Mouse (Mus musculus) embryonic stem cell, embryonic (primary cell): Measurements from ENCODE around the gene Cckbr.

Source experiments
- CTCF ChIA-PET, 4 experiments: fragments of 300-600 bp in 2 of 4; fragments of 350-600 bp in 2 of 4; sonication (Branson Sonifier 250); formaldehyde crosslinking; loops; one replicate each; lab custom pipeline; 2022; ENCODE audit warnings: inconsistent platforms in 2 of 4; lab: Charles Lee
- POLR2A ChIA-PET, 4 experiments: fragments of 300-600 bp in 2 of 4; fragments of 350-600 bp in 2 of 4; sonication (Branson Sonifier 250); formaldehyde crosslinking; loops; one replicate each; lab custom pipeline; 2022; ENCODE audit warnings: antibody characterized with exemption in 4 of 4, inconsistent platforms in 1 of 4; lab: Charles Lee

Gene Cckbr

DNA sequence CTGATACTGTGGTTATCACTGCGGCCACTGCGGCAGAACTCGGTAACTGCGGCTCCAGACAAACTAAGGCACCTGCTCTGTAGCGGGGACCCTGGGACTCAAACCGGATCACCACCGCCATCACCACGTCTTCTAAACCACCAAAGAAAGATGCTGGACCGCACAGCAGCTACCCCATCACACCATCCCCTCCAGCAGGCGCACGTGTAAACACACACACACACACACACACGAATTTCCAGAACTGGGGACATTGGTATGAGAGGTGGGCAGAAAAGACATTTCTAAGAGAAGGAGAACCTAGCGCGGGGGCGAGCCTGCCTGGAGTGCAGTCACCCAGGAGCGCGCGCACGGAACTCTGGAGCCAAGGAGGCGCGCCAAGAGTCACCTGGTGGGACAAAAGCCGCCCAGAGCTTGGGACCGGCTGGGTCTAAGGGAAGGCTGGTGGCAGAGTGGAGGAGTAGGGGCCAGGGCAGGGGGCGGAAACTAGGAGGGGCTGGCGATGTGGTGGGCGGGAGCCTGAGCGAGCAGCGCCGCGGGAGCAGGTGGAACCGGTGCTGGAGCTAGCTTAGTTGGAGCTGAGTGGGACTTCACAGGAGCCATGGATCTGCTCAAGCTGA, at the start of gene Cckbr:
TSS of gene Cckbr (plus strand) at position 308 of the 620 bp plus-strand sequence.
- ChIA-PET CTCF (interaction anchor here (0.6 to 1.8 kb wide), 13 partner anchors 9 to 52 kb away, joined by 3 to 11 read pairs (median 3); no protein-coding TSS in a partner anchor), POLR2A (interaction anchor here (0.7 to 3.2 kb wide), 20 partner anchors 8 to 129 kb away, joined by 3 to 22 read pairs (median 4); partner anchors contain the start of genes Fam160a2 (in 3 of the 4) and Smpd1 (in 1 of the 4))

DNA sequence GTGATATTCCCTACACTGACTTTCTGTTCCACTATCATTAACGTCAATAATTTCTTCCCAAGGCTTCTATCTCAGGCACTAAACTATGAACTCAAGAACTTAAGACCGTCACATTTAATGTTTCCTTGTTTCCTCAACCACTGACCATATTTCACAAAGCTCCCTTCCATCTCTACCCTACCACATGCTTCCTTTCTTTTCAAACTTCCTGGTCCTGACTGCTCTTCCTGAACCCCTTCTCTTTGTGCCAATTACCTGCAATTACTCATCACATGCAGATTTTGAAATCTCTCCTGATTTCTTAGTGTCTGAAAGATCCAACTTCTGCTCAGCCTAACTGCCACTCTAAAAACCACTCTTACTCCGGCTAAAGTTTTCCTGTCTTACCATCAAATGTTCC, 45.2 kb upstream of the Cckbr start:
- ChIA-PET CTCF (interaction anchor here in 1 of 4 experiments (1.1 kb wide), 1 partner anchor 31 kb away, joined by 4 read pairs; no protein-coding TSS in a partner anchor), POLR2A (interaction anchor here in 2 of 4 experiments (0.7 to 1.4 kb wide), 4 partner anchors 9 to 97 kb away, joined by 3 to 4 read pairs (median 4); partner anchors contain the start of gene Fam160a2 (in 1 of the 2))

DNA sequence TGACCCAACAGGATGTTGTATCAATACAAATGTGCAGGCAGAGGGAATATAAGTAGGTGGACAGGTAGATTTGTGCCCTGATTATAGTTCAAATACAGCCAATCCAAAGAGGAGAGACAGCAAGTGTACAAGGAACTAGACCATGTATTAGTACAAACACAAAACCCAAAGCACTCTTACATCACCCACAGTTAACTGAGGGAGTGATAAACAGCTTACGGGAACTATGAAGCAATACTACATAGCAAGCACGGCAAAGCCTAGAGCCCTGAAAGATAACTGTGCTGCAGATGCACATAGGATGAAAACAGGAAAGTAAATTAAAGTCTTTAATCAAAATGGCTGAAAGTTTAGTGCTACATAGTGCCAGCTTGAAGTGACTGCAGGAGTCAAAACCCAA, 37.8 kb upstream of the Cckbr start:
- POLR2A ChIA-PET: interaction anchor here in 1 of 4 experiments (1.0 kb wide), 1 partner anchor 9 kb away, joined by 3 read pairs; no protein-coding TSS in a partner anchor
- CTCF ChIA-PET: no interaction called here

DNA sequence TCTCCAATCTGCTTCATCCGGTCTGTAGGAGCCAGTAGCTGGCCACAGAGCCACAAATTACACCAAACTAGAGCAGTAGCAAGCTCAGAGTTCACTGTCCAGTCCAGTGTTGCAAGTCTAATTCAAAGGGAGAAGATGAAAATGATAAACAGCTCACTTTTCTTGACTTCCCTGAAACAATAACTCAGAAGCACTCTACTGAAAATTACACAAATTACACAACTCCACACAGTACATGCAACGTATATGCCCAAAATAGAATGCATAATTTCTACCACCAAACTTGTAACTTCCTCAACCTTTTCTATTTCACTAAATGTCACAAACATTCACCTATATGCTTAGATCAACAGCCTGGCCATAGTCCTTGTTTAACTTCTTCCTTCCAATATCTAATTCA, 35.3 kb upstream of the Cckbr start:
- CTCF ChIA-PET: interaction anchor here in 1 of 4 experiments (0.6 kb wide), 1 partner anchor 119 kb away, joined by 3 read pairs; no protein-coding TSS in a partner anchor
- POLR2A ChIA-PET: interaction anchor here in 3 of 4 experiments (0.6 to 4.0 kb wide), 7 partner anchors 10 to 337 kb away, joined by 3 to 19 read pairs (median 4); partner anchors contain the start of genes Fam160a2 (in 3 of the 3), Gm5901 (in 1 of the 3) and Olfr692 (in 1 of the 3)

DNA sequence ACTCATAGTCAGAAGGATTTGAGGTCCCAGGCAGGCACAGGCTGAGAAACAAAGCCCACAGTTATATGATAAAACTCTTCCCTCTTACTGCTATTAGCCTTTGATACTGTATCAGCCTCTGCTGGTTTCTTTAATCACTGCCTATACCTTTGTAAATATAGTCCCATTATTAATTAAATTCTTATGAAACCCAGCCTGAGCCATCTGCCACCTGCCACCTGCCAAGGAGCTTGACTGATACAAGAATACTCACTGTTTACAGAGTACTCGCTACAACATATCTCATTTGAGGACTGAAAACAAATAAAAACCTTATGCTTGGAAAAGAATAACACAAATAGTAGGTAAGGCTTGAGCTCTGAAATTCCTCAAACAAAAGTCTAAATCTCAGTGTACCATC, 30.9 kb upstream of the Cckbr start:
- ChIA-PET CTCF (no interaction called here), POLR2A (interaction anchor here in 1 of 4 experiments (0.7 to 1.1 kb wide), 3 partner anchors 10 to 18 kb away, joined by 3 read pairs; partner anchors contain the start of gene Cnga4)

DNA sequence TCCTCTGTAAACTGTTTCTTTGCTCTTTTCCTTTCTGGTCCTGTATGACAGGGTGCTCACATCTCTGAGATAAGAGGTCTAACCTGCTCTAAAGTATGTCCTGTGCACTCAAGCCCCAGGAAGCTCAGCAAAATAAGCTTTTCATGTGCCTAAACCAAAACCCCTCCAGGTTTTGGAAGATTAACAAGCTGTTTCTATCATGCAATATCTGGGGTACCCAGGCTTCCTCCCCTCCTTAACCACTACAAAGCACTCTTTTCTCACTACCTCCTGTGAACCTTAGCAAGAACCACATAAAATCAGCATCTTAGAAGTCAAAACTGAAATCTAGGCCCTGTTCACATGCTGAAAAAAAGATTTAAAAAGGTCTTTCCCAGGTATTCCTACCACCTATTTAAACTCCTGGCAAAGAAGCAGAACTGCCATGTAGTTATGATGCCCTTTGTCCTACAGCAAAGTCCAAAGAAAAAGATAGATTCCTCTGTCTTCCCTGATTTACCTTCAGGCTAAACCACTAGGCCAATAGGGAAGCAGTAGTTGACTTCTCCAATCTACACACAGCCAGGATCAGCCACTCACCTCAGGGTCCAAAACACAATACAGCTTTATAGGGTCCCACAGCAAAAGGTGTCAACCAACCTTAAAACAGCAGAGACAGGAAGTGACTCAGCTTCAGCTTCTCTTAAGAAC, 30.3 kb upstream of the Cckbr start:
- ChIA-PET POLR2A (interaction anchor here in 1 of 4 experiments (0.7 to 1.1 kb wide), 3 partner anchors 10 to 19 kb away, joined by 3 read pairs; partner anchors contain the start of gene Cnga4), CTCF (no interaction called here)

DNA sequence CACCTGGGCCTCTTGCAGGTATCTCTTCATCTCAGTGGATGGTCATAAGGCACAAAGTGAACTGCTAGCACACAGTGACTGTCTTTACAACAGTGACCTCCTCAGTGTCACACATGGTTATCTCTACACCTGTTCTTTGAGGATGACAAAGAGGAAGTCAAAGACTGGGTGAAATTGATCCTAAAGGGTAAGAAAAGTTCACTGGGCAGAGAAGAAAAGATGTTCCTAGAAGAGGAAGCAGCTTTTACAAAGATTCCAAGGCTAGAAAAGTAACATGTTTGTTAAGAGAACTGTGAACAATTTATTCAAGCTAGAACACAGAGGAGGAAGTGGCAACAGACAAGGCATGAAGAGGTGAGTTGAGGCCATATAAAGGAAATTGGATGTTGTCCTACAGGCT, 29.4 kb upstream of the Cckbr start:
- ChIA-PET CTCF (no interaction called here), POLR2A (no interaction called here)

DNA sequence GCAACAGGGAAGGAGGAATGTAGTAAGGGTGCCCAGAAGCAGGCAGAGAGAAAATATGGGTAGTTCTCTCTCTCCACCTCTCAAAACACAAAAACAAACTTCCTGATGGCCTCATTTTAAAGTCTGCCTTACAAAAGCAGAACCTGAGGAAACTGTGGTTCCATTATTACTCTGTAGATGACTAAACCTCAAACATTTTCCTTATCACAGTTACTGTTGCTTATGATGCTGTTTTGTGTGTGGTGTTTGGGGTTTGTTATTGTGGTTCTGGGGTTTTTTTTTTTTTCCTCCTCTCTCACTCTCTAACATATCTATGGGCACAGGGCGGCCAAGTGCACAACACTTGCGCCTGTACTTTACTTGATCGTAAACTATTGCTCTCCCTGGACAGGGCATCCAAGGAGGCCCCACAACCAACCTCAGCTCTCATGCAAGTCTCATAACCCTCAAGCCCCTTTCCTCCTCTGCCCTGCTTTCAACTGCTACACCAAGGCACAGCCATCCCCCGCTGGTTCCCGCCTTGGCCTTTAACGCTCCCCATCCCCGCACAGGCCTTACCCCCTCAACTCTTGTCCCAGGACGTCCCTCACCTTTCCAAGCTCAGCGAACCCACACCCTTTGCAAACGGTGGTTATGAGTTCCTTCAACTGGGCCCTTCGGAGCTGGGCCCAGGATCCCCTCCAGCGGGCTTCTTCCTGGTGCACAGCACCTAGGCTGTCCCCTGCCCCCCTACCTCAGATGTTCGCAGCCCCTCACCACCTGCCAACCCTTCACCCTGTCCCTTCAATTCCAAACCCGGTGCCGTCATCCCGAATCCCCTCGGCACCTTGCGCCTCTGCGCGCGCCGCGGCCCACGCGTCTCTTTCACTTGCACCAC, 26.2 kb upstream of the Cckbr start:
- POLR2A ChIA-PET: interaction anchor here (0.5 to 3.4 kb wide), 46 partner anchors 9 to 1972 kb away, joined by 3 to 22 read pairs (median 4); partner anchors contain the start of genes Cckbr (in 3 of the 4), Tpp1 (in 3 of the 4), Mrpl17 (in 2 of the 4) and Arfip2 (in 1 of the 4)
- CTCF ChIA-PET: interaction anchor here (0.5 to 2.2 kb wide), 8 partner anchors 11 to 353 kb away, joined by 3 to 18 read pairs (median 6); partner anchors contain the start of gene Dnhd1 (in 1 of the 4)

DNA sequence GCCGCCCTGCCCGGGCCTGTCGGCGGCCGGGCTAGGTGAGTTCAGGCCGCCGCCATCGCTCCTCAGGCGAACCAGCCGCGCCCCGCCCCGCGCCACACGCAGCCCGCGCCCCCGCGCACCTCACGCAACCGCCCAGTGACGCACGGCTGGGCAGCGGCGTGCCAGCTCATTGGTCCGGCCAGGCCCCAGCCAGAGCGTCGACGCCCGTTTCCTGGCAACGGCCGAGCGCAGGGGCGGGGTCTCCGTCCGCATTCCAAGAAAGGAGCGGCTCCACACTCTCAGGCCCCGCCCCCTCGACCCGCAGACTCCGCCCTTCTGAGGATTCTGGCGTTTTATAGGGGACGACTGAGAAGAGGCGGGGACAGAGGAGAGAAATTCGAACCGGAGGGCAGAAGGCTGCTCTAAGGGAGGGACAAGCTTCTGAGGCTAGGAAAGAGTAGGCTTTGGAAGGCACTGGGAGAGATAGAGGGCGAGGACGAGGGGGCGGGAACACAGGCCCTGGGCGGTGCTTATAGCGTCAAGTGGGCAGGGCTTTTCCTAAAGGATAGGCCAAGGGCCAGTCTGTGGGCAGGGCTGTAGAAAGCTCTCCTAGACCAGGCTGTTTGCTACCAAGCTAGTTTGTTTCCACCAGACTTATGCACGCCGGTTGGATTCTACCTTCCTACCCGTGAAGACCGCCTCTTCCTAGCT, 25.5 kb upstream of the Cckbr start, which contains the start of gene Fam160a2:
TSS of gene Fam160a2 (minus strand) at position 120 of the 690 bp plus-strand sequence.
- ChIA-PET CTCF (interaction anchor here (0.5 to 2.2 kb wide), 12 partner anchors 9 to 1809 kb away, joined by 3 to 18 read pairs (median 4); partner anchors contain the start of genes Cckbr (in 1 of the 4) and Dnhd1 (in 1 of the 4)), POLR2A (interaction anchor here (0.5 to 3.4 kb wide), 60 partner anchors 9 to 1971 kb away, joined by 3 to 22 read pairs (median 4); partner anchors contain the start of genes Cckbr (in 3 of the 4), Tpp1 (in 3 of the 4), Arfip2 (in 2 of the 4) and Gm45799 (in 2 of the 4))

DNA sequence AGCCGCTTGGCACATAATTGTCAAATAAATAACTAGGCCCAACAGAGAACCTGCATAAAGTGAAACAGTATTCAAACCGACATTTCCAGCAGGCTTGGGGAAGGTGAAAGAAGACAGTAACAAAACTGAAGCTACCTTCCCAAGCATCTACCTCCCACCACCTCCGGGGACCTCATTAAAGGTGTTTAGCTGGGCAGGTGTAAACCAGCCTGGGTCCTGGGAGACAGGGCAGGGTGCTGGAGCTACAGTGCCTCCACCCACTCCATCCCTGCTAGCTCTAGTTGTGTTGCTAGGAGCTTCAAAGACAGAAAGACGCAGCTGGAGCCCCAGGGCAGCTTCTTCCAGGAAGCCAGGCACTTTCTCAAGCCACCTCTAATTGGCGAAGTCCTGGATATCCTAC, 21.3 kb upstream of the Cckbr start, which contains the start of gene Cnga4:
TSS of gene Cnga4 (plus strand) at position 301 of the 400 bp plus-strand sequence.
- CTCF ChIA-PET: interaction anchor here in 2 of 4 experiments (0.6 to 1.6 kb wide), 3 partner anchors 7 to 22 kb away, joined by 3 to 5 read pairs (median 3); partner anchors contain the start of gene Cckbr (in 1 of the 2)

DNA sequence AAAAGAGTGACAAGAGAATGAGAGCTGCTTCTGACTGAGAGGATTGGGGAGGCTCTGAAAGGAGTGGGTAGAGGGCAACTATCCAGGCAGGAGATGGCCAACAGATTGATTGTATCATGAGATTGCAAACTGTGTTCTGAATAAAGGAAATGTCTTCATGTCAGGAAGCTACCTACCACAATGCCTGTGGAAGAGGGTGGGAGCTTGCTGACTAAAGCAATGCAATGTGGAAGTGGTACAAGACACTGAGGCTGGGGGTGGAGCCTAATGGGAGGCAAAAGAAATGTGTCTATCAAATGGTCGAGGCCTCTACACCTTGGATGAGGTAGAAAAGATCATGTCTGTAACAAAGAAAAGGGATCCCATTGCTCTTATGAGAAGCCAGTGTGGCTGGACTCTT, 19.2 kb upstream of the Cckbr start:
- ChIA-PET POLR2A (interaction anchor here in 3 of 4 experiments (0.6 to 1.7 kb wide), 4 partner anchors 14 to 332 kb away, joined by 4 to 10 read pairs (median 6); partner anchors contain the start of gene Cckbr (in 2 of the 3)), CTCF (interaction anchor here in 2 of 4 experiments (1.0 kb wide), 2 partner anchors 72 kb away, joined by 3 read pairs; no protein-coding TSS in a partner anchor)

More for the DNA sequence above, 21.3 kb upstream of the Cckbr start, which contains the start of gene Cnga4:
- POLR2A ChIA-PET: interaction anchor here in 1 of 4 experiments (1.0 kb wide), 1 partner anchor 10 kb away, joined by 3 read pairs; no protein-coding TSS in a partner anchor

DNA sequence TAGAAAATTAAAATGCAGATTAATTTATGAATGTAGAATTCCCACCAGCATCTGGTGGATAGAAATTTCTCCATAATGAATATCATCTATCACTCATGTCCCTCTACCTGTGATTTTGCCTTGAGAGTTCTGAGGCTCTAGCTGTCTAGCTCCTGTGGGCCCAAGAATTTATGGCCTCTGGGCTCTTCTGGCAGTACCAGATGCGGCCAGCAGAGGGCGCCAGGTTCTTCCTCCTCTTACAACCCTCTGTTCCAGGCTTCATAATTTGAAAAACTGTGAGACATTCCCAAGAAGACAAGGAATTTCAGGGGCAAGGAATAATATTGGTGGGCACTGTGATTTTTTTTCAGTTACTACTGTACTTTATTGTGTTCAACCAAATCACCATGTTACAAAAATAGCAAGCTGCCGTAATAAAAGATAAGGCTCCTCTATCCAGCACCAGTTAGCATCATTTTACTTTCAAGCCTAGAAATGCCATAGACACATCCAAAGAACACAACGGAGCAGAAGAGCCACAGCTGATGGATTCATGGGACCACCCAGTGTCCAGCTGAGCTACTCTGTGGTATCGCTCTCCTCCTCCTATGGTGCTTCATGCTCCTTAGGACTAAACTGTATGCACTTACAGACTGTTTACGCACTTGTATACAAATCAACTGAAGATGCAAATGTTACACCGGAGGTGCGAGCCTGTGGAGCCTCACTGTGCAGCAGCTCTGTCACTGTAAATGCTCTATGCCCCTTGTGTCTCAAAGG, 13.5 kb upstream of the Cckbr start:
- ChIA-PET CTCF (interaction anchor here (0.5 to 2.3 kb wide), 43 partner anchors 8 to 488 kb away, joined by 3 to 20 read pairs (median 4); partner anchors contain the start of genes Fam160a2 (in 4 of the 4), Cckbr (in 2 of the 4), Cnga4 (in 1 of the 4) and Mrpl17 (in 1 of the 4)), POLR2A (interaction anchor here in 3 of 4 experiments (0.8 to 1.5 kb wide), 4 partner anchors 12 to 66 kb away, joined by 3 to 10 read pairs (median 4); partner anchors contain the start of genes Cckbr (in 1 of the 3) and Fam160a2 (in 1 of the 3))

DNA sequence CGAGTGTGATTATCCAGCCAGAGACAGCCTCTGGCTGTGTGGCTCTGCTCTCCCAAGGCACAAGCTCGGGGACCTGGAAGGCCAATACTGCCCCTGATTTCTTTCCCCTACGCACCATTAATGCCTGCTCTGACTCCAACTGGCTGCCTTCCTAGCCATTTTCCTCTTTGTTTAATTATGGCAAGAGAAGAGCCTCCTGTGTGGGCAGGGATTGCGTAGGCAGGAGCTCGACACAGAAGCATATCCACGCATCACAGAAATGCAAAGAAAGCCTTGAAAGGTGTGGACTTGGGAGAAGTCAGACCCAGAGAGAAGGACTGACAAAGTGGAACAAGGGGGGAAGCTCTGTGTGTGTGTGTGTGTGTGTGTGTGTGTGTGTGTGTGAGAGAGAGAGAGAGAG, 11.1 kb upstream of the Cckbr start:
- ChIA-PET POLR2A (interaction anchor here in 2 of 4 experiments (0.7 to 2.9 kb wide), 2 partner anchors 11 to 14 kb away, joined by 3 to 9 read pairs; partner anchors contain the start of genes Cckbr (in 1 of the 2) and Fam160a2 (in 1 of the 2)), CTCF (interaction anchor here in 1 of 4 experiments (1.8 kb wide), 1 partner anchor 12 kb away, joined by 3 read pairs; no protein-coding TSS in a partner anchor)

DNA sequence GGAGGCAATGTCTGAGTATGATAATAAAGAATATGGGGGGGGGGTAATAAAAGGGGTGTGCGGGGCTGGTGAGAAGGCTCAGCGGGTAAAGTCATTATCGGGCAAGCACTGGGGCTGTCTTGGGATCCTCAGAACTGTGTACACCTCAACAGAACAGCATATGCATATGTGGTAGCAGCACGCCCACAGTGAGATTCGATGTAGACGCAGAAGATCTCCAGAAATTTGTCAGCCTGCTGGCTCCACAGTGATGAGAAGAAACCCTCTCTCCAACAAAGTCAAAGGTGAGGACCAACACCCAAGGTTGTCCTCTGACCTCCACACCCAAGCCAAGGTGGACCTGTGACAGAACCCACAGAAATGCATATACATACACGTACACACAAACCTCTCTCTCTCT, 9.0 kb upstream of the Cckbr start:
- CTCF ChIA-PET: no interaction called here

DNA sequence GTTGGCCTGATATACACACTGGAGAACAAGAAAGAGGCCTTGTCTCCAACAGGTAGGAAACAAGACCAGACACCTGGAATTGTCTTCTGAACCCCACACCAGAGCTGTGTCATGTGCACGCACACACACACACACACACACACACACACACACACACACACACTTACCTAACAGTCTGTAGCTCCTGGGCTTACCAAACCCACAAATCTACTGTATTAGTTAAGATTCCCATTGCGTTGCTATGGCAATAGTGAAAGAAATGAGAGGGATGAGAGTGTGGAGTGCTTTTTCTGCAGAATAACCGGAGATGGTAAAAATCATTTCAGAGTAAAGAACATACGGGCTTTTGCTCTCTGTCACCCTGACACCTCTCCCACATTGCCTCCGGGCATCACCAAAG, 7.4 kb upstream of the Cckbr start:
- POLR2A ChIA-PET: interaction anchor here in 3 of 4 experiments (0.6 to 1.8 kb wide), 4 partner anchors 8 to 26 kb away, joined by 3 to 8 read pairs (median 4); partner anchors contain the start of genes Cckbr (in 1 of the 3) and Fam160a2 (in 1 of the 3)
- CTCF ChIA-PET: interaction anchor here in 1 of 4 experiments (0.6 kb wide), 1 partner anchor 17 kb away, joined by 3 read pairs; no protein-coding TSS in a partner anchor

More for the DNA sequence above, 9.0 kb upstream of the Cckbr start:
- POLR2A ChIA-PET: interaction anchor here in 2 of 4 experiments (1.8 to 2.9 kb wide), 2 partner anchors 10 to 16 kb away, joined by 8 to 9 read pairs; partner anchors contain the start of genes Cckbr (in 1 of the 2) and Fam160a2 (in 1 of the 2)
